ENCODE assay signal across 24 mouse cellular contexts in the genomic region with DNA sequence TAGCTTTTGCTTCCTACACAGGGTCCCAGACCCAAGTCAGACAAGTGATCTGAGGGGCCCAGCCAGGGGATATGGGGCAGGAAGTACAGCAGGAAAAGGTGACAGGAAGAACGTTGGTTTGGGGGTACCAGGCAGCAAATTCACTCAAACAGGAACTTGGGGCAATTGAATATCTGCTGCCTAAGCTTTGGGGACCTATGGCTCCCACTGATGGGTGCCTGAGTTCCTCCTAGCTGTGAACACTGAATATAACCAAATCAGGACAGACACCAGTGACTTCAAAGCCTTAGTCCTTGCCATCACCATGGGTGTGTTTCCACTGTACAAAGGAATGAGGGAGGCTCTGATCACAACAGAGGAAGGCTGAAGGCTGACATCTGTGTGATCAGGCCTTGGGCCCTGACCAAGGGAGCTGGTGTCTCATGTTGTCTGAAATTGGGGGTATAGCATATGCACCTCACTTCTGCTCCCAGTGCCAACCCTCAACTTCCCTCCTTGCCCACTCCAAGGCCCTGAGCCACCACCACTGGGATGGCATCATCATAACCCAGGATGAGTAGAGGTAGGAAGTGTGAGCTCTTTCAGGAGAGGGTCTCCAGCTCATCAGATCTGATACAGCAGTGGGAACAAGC. TPM values are rescaled to one million over a fixed set of nuclear protein-coding genes. Genes with fewer than 3 reads are reported as not detected.
DNase-seq lines count a peak whose midpoint lies in the region; ATAC-seq and TF ChIP-seq lines count a peak whose summit lies in the region.
"Had no signal": no experiment of that assay in that cellular context is flagged by ENCODE, and none has a peak within 500 bp of the region (broad histone marks: within the 10 kb centered on the region; RNA-seq: fewer than 3 reads in every experiment).

No protein-coding gene starts in this region.

- H3K27me3 ChIP-seq in megakaryocyte, embryonic 14.5 days (replicated peaks): peaks cover 37% of the 10 kb centered on the region
- H3K27me3 ChIP-seq: intestine, embryonic 15.5 days had no signal

- no peak for TF ChIP-seq CTCF in bone marrow, adult 2 months (IDR thresholded peaks at IDR 0.05; ENCODE audit: control insufficient read depth, insufficient read depth, low read length)

- ATAC-seq in megakaryocyte, adult 5-6 weeks (ENCODE audit: poor library complexity, severe bottlenecking): no peak
- peak; percentile 5 for ATAC-seq in inflammation-experienced regulatory T-cells, adult 6 months
- ATAC-seq: forebrain, embryonic 14.5 days; intestine, embryonic 15.5 days; midbrain, embryonic 13.5 days had no signal

- H3K4me1 ChIP-seq in megakaryocyte, embryonic 14.5 days: peaks cover 78% of the 10 kb centered on the region
- H3K4me1 ChIP-seq in bone marrow, adult 2 months (ENCODE audit: control insufficient read depth, insufficient read depth, low read length): peaks cover 17% of the 10 kb centered on the region
- H3K4me1 ChIP-seq: intestine, embryonic 15.5 days had no signal

- no peak for TF ChIP-seq POLR2A in bone marrow, adult 2 months (IDR thresholded peaks at IDR 0.05; ENCODE audit: borderline replicate concordance, control insufficient read depth, low read depth, low read length)

- DNase-seq in CD4-positive helper T cell, adult 2 months (ENCODE audit: low read depth, low spot score): peak; percentile 40
- DNase-seq in layer of hippocampus, adult 8-10 months (ENCODE audit: low spot score in 2 of 2): no peak
- DNase-seq in heart, adult 18-20 months: no peak
- no peak for DNase-seq in adrenal gland, adult 2 months
- DNase-seq: adrenal gland, postnatal 25 days; cerebellum, adult 8-10 months; gastrocnemius, postnatal 14 days; heart, postnatal 36 days; kidney, adult 8-10 months; kidney, postnatal 10 days; lung, postnatal 4 days; right cerebral cortex, postnatal 14 days had no signal

- H3K36me3 ChIP-seq in megakaryocyte, embryonic 14.5 days (replicated peaks; ENCODE audit: low read length): peaks cover 4% of the 10 kb centered on the region
- H3K36me3 ChIP-seq: embryonic facial prominence, embryonic 15.5 days; intestine, embryonic 15.5 days; limb, embryonic 13.5 days; liver, embryonic 15.5 days; midbrain, embryonic 13.5 days; neural tube, embryonic 12.5 days had no signal

- WGBS in bone marrow, adult 2 months: 10% methylated on average over 1 of the region's 1 CpGs

- no peaks in the 10 kb centered on the region for H3K9me3 ChIP-seq in megakaryocyte, embryonic 14.5 days
- H3K9me3 ChIP-seq: embryonic facial prominence, embryonic 15.5 days; intestine, embryonic 15.5 days; limb, embryonic 13.5 days; liver, embryonic 15.5 days; midbrain, embryonic 13.5 days; neural tube, embryonic 12.5 days had no signal

- H3K27ac ChIP-seq in bone marrow, adult 2 months (ENCODE audit: control insufficient read depth, insufficient read depth, low read depth, low read length, poor library complexity): peak overlapping the region; percentile 2; the same call in 1 of the 2 replicates
- H3K27ac ChIP-seq: embryonic facial prominence, embryonic 15.5 days; hindbrain, embryonic 14.5 days; intestine, embryonic 15.5 days; limb, embryonic 13.5 days; liver, embryonic 15.5 days; midbrain, embryonic 13.5 days; neural tube, embryonic 12.5 days had no signal

- H3K4me3 ChIP-seq in megakaryocyte, embryonic 14.5 days (replicated peaks): peak overlapping the region; percentile 12
- no peak overlapping the region for H3K4me3 ChIP-seq in bone marrow, adult 2 months (replicated peaks; ENCODE audit: control insufficient read depth, low read depth, low read length)
- H3K4me3 ChIP-seq: embryonic facial prominence, embryonic 15.5 days; intestine, embryonic 15.5 days; limb, embryonic 13.5 days; liver, embryonic 15.5 days; midbrain, embryonic 13.5 days; neural tube, embryonic 12.5 days had no signal

RNA-seq across cellular contexts. Expression of a gene that starts 3.8 kb away (rescaled TPM):
- 2.3 and 9.7 TPM in 2 replicates for polyA plus RNA-seq in megakaryocyte, embryonic 14.5 days (2012; ENCODE audit: insufficient read depth, low replicate concordance)
- total RNA-seq in megakaryocyte, adult 5-6 weeks (2015): 107 and 112 TPM in 2 replicates
- 113 and 122 TPM in 2 replicates for total RNA-seq in megakaryocyte, adult 5-6 weeks (2017)
- 3.6 and 14.0 TPM in 2 replicates for polyA plus RNA-seq in bone marrow, adult 2 months (2011; ENCODE audit: insufficient read depth, insufficient read length, low replicate concordance, missing spikeins)
- 100 to 1,000 TPM in 1 of 3 experiments, 10 to 100 TPM in 2; 83.9 to 124 (median 98.2) TPM for polyA plus RNA-seq in inflammation-experienced regulatory T-cells, adult 6 months (2017; shearing (Covaris generic))
- total RNA-seq in layer of hippocampus, adult 8-10 months (2022): 1 to 10 TPM; 2.7 to 6.6 (median 4.6) TPM
- 1 to 10 TPM; 6.5 to 6.6 TPM for total RNA-seq in heart, adult 18-20 months (2021)
- 10 to 100 TPM in 1 of 2 experiments, 1 to 10 TPM in 1; 6.9 to 10.6 TPM for total RNA-seq in adrenal gland, adult 2 months (2021)
- 13.2 and 14.7 TPM in 2 replicates for polyA plus RNA-seq in adrenal gland, adult 2 months (2012; rRNA removed)

RNA-seq across cellular contexts. Expression of a gene that starts 48.0 kb away (rescaled TPM):
- polyA plus RNA-seq in megakaryocyte, embryonic 14.5 days (2012; ENCODE audit: insufficient read depth, low replicate concordance): 1.7 and 20.6 TPM in 2 replicates
- total RNA-seq in megakaryocyte, adult 5-6 weeks (2015): 22.2 and 24.0 TPM in 2 replicates
- 40.0 and 59.4 TPM in 2 replicates for total RNA-seq in megakaryocyte, adult 5-6 weeks (2017)
- 18.2 and 35.3 TPM in 2 replicates for polyA plus RNA-seq in bone marrow, adult 2 months (2011; ENCODE audit: insufficient read depth, insufficient read length, low replicate concordance, missing spikeins)
- polyA plus RNA-seq in inflammation-experienced regulatory T-cells, adult 6 months (2017; shearing (Covaris generic)): 10 to 100 TPM; 10.6 to 27.5 (median 19.6) TPM
- total RNA-seq in layer of hippocampus, adult 8-10 months (2022): 10 to 100 TPM; 62.7 to 72.9 (median 68.3) TPM
- 10 to 100 TPM; 75.5 to 76.4 TPM for total RNA-seq in heart, adult 18-20 months (2021)
- total RNA-seq in adrenal gland, adult 2 months (2021): 10 to 100 TPM; 49.7 to 56.2 TPM
- polyA plus RNA-seq in adrenal gland, adult 2 months (2012; rRNA removed): 10.2 and 13.3 TPM in 2 replicates

Comparison
In these comparisons a context has a peak if more than half of its experiments do, and no peak if none do; other contexts are left out.
1. RNA of a gene that starts 3.8 kb away (total RNA-seq): 107 to 122 TPM in megakaryocyte, adult 5-6 weeks; 6.9 to 10.6 TPM in adrenal gland, adult 2 months, 6.5 to 6.6 TPM in heart, adult 18-20 months and 2.7 to 6.6 TPM in layer of hippocampus, adult 8-10 months; every median in the first group is over 4 times any median in the second.